Comparison of ENCODE assay signal across 15 mouse cellular contexts in genomic region chr8:111820018-111820417, GRCm38 (mm10). TPM values are rescaled to one million over a fixed set of nuclear protein-coding genes. Genes with fewer than 3 reads are reported as not detected.
DNase-seq lines count a peak whose midpoint lies in the region; ATAC-seq and TF ChIP-seq lines count a peak whose summit lies in the region.
"Had no signal": no experiment of that assay in that cellular context is flagged by ENCODE, and none has a peak within 500 bp of the region (broad histone marks: within the 10 kb centered on the region; RNA-seq: fewer than 3 reads in every experiment).

No protein-coding gene starts in this region.

- H3K9ac ChIP-seq in liver, embryonic 13.5 days: no peak overlapping the region
- no peak overlapping the region for H3K9ac ChIP-seq in liver, embryonic 12.5 days
- no peak overlapping the region for H3K9ac ChIP-seq in heart, embryonic 16.5 days (ENCODE audit: low read length)
- H3K9ac ChIP-seq: midbrain, embryonic 12.5 days had no signal

- TF ChIP-seq CTCF in gastrocnemius, adult 2 months (IDR thresholded peaks at IDR 0.05): no peak

- WGBS in liver, embryonic 13.5 days (ENCODE audit: insufficient replicate concordance): 66% methylated on average over 12 of the region's 12 CpGs
- WGBS in liver, embryonic 12.5 days (ENCODE audit: insufficient replicate concordance): 64% methylated on average over 12 of the region's 12 CpGs
- 69% methylated on average over 12 of the region's 12 CpGs for WGBS in heart, embryonic 16.5 days

- peaks cover 46% of the 10 kb centered on the region for H3K36me3 ChIP-seq in liver, embryonic 13.5 days
- H3K36me3 ChIP-seq in liver, embryonic 12.5 days: peaks cover 81% of the 10 kb centered on the region
- peaks cover 11% of the 10 kb centered on the region; the same call in 1 of the 2 replicates for H3K36me3 ChIP-seq in heart, embryonic 16.5 days (ENCODE audit: control insufficient read depth, insufficient read depth)

- H3K4me1 ChIP-seq in liver, embryonic 13.5 days (replicated peaks): peaks cover 2% of the 10 kb centered on the region; the same call in 1 of the 2 replicates
- no peaks in the 10 kb centered on the region for H3K4me1 ChIP-seq in liver, embryonic 12.5 days
- peaks cover 8% of the 10 kb centered on the region for H3K4me1 ChIP-seq in heart, embryonic 16.5 days (ENCODE audit: control insufficient read depth, insufficient read depth, low read length)
- H3K4me1 ChIP-seq: midbrain, embryonic 12.5 days had no signal

- H3K4me2 ChIP-seq in liver, embryonic 13.5 days: no peak overlapping the region
- H3K4me2 ChIP-seq in liver, embryonic 12.5 days: no peak overlapping the region
- no peak overlapping the region for H3K4me2 ChIP-seq in heart, embryonic 16.5 days (ENCODE audit: low read depth, low read length)
- H3K4me2 ChIP-seq: midbrain, embryonic 12.5 days had no signal

- H3K27me3 ChIP-seq in liver, embryonic 13.5 days: 0 out of 2 replicates have a peak, but pooled peaks cover 3% of the 10 kb centered on the region
- H3K27me3 ChIP-seq in liver, embryonic 12.5 days (replicated peaks): peaks cover 9% of the 10 kb centered on the region
- no peaks in the 10 kb centered on the region for H3K27me3 ChIP-seq in heart, embryonic 16.5 days (ENCODE audit: control insufficient read depth, insufficient read depth, low read length)
- H3K27me3 ChIP-seq: midbrain, embryonic 12.5 days had no signal

- H3K27ac ChIP-seq in gastrocnemius, adult 2 months: peak overlapping the region; percentile 67
- H3K27ac ChIP-seq in liver, embryonic 13.5 days: peak overlapping the region; percentile 54; the same call in 1 of the 2 replicates
- H3K27ac ChIP-seq in liver, embryonic 12.5 days: no peak overlapping the region
- H3K27ac ChIP-seq in heart, embryonic 16.5 days (ENCODE audit: low read length): peak overlapping the region; percentile 44
- H3K27ac ChIP-seq: midbrain, embryonic 12.5 days had no signal

- no peak overlapping the region for H3K4me3 ChIP-seq in gastrocnemius, adult 2 months
- no peak overlapping the region for H3K4me3 ChIP-seq in liver, embryonic 13.5 days (replicated peaks)
- no peak overlapping the region for H3K4me3 ChIP-seq in liver, embryonic 12.5 days
- no peak overlapping the region for H3K4me3 ChIP-seq in heart, embryonic 16.5 days (ENCODE audit: low read length)
- H3K4me3 ChIP-seq: midbrain, embryonic 12.5 days had no signal

- intact Hi-C loops in gastrocnemius, adult 2 months (cut with DNase I): no loop called here
- intact Hi-C loops in gastrocnemius, postnatal 14 days (cut with DNase I; ENCODE audit: low total_unique reads): no loop called here

- ATAC-seq in liver, embryonic 13.5 days (ENCODE audit: low read depth): no peak
- no peak for ATAC-seq in liver, embryonic 12.5 days
- no peak for ATAC-seq in heart, embryonic 16.5 days (replicated peaks; ENCODE audit: extremely low read depth, insufficient read depth, low FRiP score)
- ATAC-seq in monocyte, adult 5-6 weeks (replicated peaks; ENCODE audit: insufficient number of reproducible peaks, low FRiP score, low TSS enrichment, poor library complexity, severe bottlenecking): no peak
- ATAC-seq: forebrain, embryonic 14.5 days had no signal

- DNase-seq in gastrocnemius, adult 2 months: no peak
- DNase-seq in gastrocnemius, postnatal 14 days: no peak
- DNase-seq in liver, embryonic 13.5 days: no peak
- peak; percentile 7 to 43 for DNase-seq in kidney, postnatal 4 days
- no peak for DNase-seq in yolk sac, embryonic 10.5 days (ENCODE audit: low spot score)
- DNase-seq: embryo, embryonic 11 days; gastrocnemius, postnatal 25 days; right cerebral cortex, postnatal 14 days; thymus, adult 18-20 months had no signal

- no peaks in the 10 kb centered on the region for H3K9me3 ChIP-seq in liver, embryonic 13.5 days (replicated peaks)
- H3K9me3 ChIP-seq in liver, embryonic 12.5 days (replicated peaks): no peaks in the 10 kb centered on the region
- H3K9me3 ChIP-seq in heart, embryonic 16.5 days (replicated peaks; ENCODE audit: control insufficient read depth, low read length): no peaks in the 10 kb centered on the region; the same call in 1 of the 2 replicates
- H3K9me3 ChIP-seq: G1E; midbrain, embryonic 12.5 days had no signal

RNA-seq across cellular contexts. Expression of gene Cfdp1, which starts 34.1 kb away (rescaled TPM):
- 10 to 100 TPM; 17.1 to 21.3 TPM for total RNA-seq in gastrocnemius, adult 2 months (2021)
- total RNA-seq in gastrocnemius, postnatal 14 days (2021): 10 to 100 TPM; 21.5 to 30.1 TPM
- 113 and 136 TPM in 2 replicates for polyA plus RNA-seq in liver, embryonic 13.5 days (2015; fragmentation: Nextera tagmentation; extraction: Ambion mirVana)
- 128 and 132 TPM in 2 replicates for polyA plus RNA-seq in liver, embryonic 12.5 days (2016; fragmentation: Nextera tagmentation; extraction: Ambion mirVana)
- 114 and 123 TPM in 2 replicates for polyA plus RNA-seq in heart, embryonic 16.5 days (2015; fragmentation: Nextera tagmentation; extraction: Ambion mirVana)
- total RNA-seq in monocyte, adult 5-6 weeks (2017): 135 to 169 TPM (median 155 TPM) in 3 replicates

RNA-seq across cellular contexts. Expression of gene Tmem170, which starts 56.5 kb away (rescaled TPM):
- total RNA-seq in gastrocnemius, adult 2 months (2021): 1 to 10 TPM; 2.1 to 2.7 TPM
- total RNA-seq in gastrocnemius, postnatal 14 days (2021): 1 to 10 TPM; 1.6 TPM
- 4.3 and 5.4 TPM in 2 replicates for polyA plus RNA-seq in liver, embryonic 13.5 days (2015; fragmentation: Nextera tagmentation; extraction: Ambion mirVana)
- polyA plus RNA-seq in liver, embryonic 12.5 days (2016; fragmentation: Nextera tagmentation; extraction: Ambion mirVana): 5.6 and 6.0 TPM in 2 replicates
- 3.4 and 3.8 TPM in 2 replicates for polyA plus RNA-seq in heart, embryonic 16.5 days (2015; fragmentation: Nextera tagmentation; extraction: Ambion mirVana)
- 0.95 to 2.5 TPM (median 1.6 TPM) in 3 replicates for total RNA-seq in monocyte, adult 5-6 weeks (2017)

Comparison
In these comparisons a context has a peak if more than half of its experiments do, and no peak if none do; other contexts are left out.
1. DNase-seq: peak in kidney, postnatal 4 days (2 of 2); none in gastrocnemius, adult 2 months (single experiment), gastrocnemius, postnatal 14 days (single experiment), liver, embryonic 13.5 days (single experiment) and yolk sac, embryonic 10.5 days (single experiment).